Mouse (Mus musculus): ENCODE measurements around the gene Iqgap1. TPM values are rescaled to one million over a fixed set of nuclear protein-coding genes. Genes with fewer than 3 reads are reported as not detected.
"Not testable (repeated sequence)": the region's sequence is repeated elsewhere in the genome, so short reads cannot be mapped to it uniquely, and the experiment has no call there.

Gene Iqgap1
- polyA plus RNA-seq, 1 experiment: 62.3 TPM

- no peak overlapping the region for H3K27ac ChIP-seq (ENCODE audit: control insufficient read depth, insufficient read depth, low read depth, low read length, poor library complexity)
- peaks cover 10% of the 10 kb centered on the region for H3K4me1 ChIP-seq (ENCODE audit: control insufficient read depth, insufficient read depth, low read length)
- 32% methylated on average over 3 of the region's 3 CpGs for WGBS
- TF ChIP-seq POLR2A (IDR thresholded peaks at IDR 0.05; ENCODE audit: borderline replicate concordance, control insufficient read depth, low read depth, low read length): no peak
- TF ChIP-seq CTCF (IDR thresholded peaks at IDR 0.05; ENCODE audit: control insufficient read depth, insufficient read depth, low read length): no peak
- no peak overlapping the region for H3K4me3 ChIP-seq (replicated peaks; ENCODE audit: control insufficient read depth, low read depth, low read length)
Measured at GRCm38 (mm10) chr7:80766072-80766471, 59.7 kb downstream of the Iqgap1 start.

- WGBS: 84% methylated on average over 7 of the region's 7 CpGs
- Histone ChIP-seq H3K27ac (ENCODE audit: control insufficient read depth, insufficient read depth, low read depth, low read length, poor library complexity) (no peak overlapping the region), H3K4me3 (replicated peaks; ENCODE audit: control insufficient read depth, low read depth, low read length) (no peak overlapping the region), H3K4me1 (ENCODE audit: control insufficient read depth, insufficient read depth, low read length) (peaks cover 7% of the 10 kb centered on the region)
- TF ChIP-seq CTCF (IDR thresholded peaks at IDR 0.05; ENCODE audit: control insufficient read depth, insufficient read depth, low read length) (no peak), POLR2A (IDR thresholded peaks at IDR 0.05; ENCODE audit: borderline replicate concordance, control insufficient read depth, low read depth, low read length) (no peak)
Measured at GRCm38 (mm10) chr7:80763864-80764437, 61.8 kb downstream of the Iqgap1 start.

GRCm38 (mm10) chr7:80762297-80762696, 63.5 kb downstream of the Iqgap1 start:
- no peak for TF ChIP-seq POLR2A (IDR thresholded peaks at IDR 0.05; ENCODE audit: borderline replicate concordance, control insufficient read depth, low read depth, low read length)
- no peak for TF ChIP-seq CTCF (IDR thresholded peaks at IDR 0.05; ENCODE audit: control insufficient read depth, insufficient read depth, low read length)
- peaks cover 7% of the 10 kb centered on the region for H3K4me1 ChIP-seq (ENCODE audit: control insufficient read depth, insufficient read depth, low read length)
- WGBS: 90% methylated on average over 8 of the region's 8 CpGs
- no peak overlapping the region for H3K27ac ChIP-seq (ENCODE audit: control insufficient read depth, insufficient read depth, low read depth, low read length, poor library complexity)
- no peak overlapping the region for H3K4me3 ChIP-seq (replicated peaks; ENCODE audit: control insufficient read depth, low read depth, low read length)

- TF ChIP-seq CTCF (IDR thresholded peaks at IDR 0.05; ENCODE audit: control insufficient read depth, insufficient read depth, low read length) (no peak), POLR2A (IDR thresholded peaks at IDR 0.05; ENCODE audit: borderline replicate concordance, control insufficient read depth, low read depth, low read length) (no peak)
- Histone ChIP-seq H3K4me1 (ENCODE audit: control insufficient read depth, insufficient read depth, low read length) (peaks cover 6% of the 10 kb centered on the region), H3K4me3 (replicated peaks; ENCODE audit: control insufficient read depth, low read depth, low read length) (no peak overlapping the region), H3K27ac (ENCODE audit: control insufficient read depth, insufficient read depth, low read depth, low read length, poor library complexity) (peak overlapping the region; percentile 64)
- 21% methylated on average over 2 of the region's 2 CpGs for WGBS
Measured at GRCm38 (mm10) chr7:80754086-80754485, 71.7 kb downstream of the Iqgap1 start.

GRCm38 (mm10) chr7:80753613-80754012, 72.2 kb downstream of the Iqgap1 start:
- WGBS: 44% methylated on average over 2 of the region's 2 CpGs
- TF ChIP-seq POLR2A (IDR thresholded peaks at IDR 0.05; ENCODE audit: borderline replicate concordance, control insufficient read depth, low read depth, low read length) (no peak), CTCF (IDR thresholded peaks at IDR 0.05; ENCODE audit: control insufficient read depth, insufficient read depth, low read length) (no peak)
- Histone ChIP-seq H3K4me3 (replicated peaks; ENCODE audit: control insufficient read depth, low read depth, low read length) (no peak overlapping the region), H3K27ac (ENCODE audit: control insufficient read depth, insufficient read depth, low read depth, low read length, poor library complexity) (peak overlapping the region; percentile 64), H3K4me1 (ENCODE audit: control insufficient read depth, insufficient read depth, low read length) (peaks cover 6% of the 10 kb centered on the region)

GRCm38 (mm10) chr7:80749624-80750023, 76.2 kb downstream of the Iqgap1 start:
- no peak overlapping the region for H3K4me3 ChIP-seq (replicated peaks; ENCODE audit: control insufficient read depth, low read depth, low read length)
- 90% methylated on average over 6 of the region's 6 CpGs for WGBS
- peaks cover 5% of the 10 kb centered on the region for H3K4me1 ChIP-seq (ENCODE audit: control insufficient read depth, insufficient read depth, low read length)
- no peak for TF ChIP-seq CTCF (IDR thresholded peaks at IDR 0.05; ENCODE audit: control insufficient read depth, insufficient read depth, low read length)
- TF ChIP-seq POLR2A (IDR thresholded peaks at IDR 0.05; ENCODE audit: borderline replicate concordance, control insufficient read depth, low read depth, low read length): no peak
- H3K27ac ChIP-seq (ENCODE audit: control insufficient read depth, insufficient read depth, low read depth, low read length, poor library complexity): no peak overlapping the region

GRCm38 (mm10) chr7:80749109-80749508, 76.7 kb downstream of the Iqgap1 start:
- WGBS: 89% methylated on average over 10 of the region's 10 CpGs
- not testable (repeated sequence) for H3K4me3 ChIP-seq (replicated peaks; ENCODE audit: control insufficient read depth, low read depth, low read length); H3K27ac ChIP-seq (ENCODE audit: control insufficient read depth, insufficient read depth, low read depth, low read length, poor library complexity)

GRCm38 (mm10) chr7:80747371-80747770, 78.4 kb downstream of the Iqgap1 start:
- TF ChIP-seq POLR2A (IDR thresholded peaks at IDR 0.05; ENCODE audit: borderline replicate concordance, control insufficient read depth, low read depth, low read length): no peak
- no peak for TF ChIP-seq CTCF (IDR thresholded peaks at IDR 0.05; ENCODE audit: control insufficient read depth, insufficient read depth, low read length)
- Histone ChIP-seq H3K4me1 (ENCODE audit: control insufficient read depth, insufficient read depth, low read length) (no peaks in the 10 kb centered on the region), H3K27ac (ENCODE audit: control insufficient read depth, insufficient read depth, low read depth, low read length, poor library complexity) (no peak overlapping the region), H3K4me3 (replicated peaks; ENCODE audit: control insufficient read depth, low read depth, low read length) (no peak overlapping the region)
- 84% methylated on average over 7 of the region's 7 CpGs for WGBS

More at GRCm38 (mm10) chr7:80749109-80749508, 76.7 kb downstream of the Iqgap1 start:
- not testable (repeated sequence) for H3K4me1 ChIP-seq (ENCODE audit: control insufficient read depth, insufficient read depth, low read length)

- WGBS: 84% methylated on average over 5 of the region's 5 CpGs
- no peak overlapping the region for H3K27ac ChIP-seq (ENCODE audit: control insufficient read depth, insufficient read depth, low read depth, low read length, poor library complexity)
- no peaks in the 10 kb centered on the region for H3K4me1 ChIP-seq (ENCODE audit: control insufficient read depth, insufficient read depth, low read length)
- no peak for TF ChIP-seq CTCF (IDR thresholded peaks at IDR 0.05; ENCODE audit: control insufficient read depth, insufficient read depth, low read length)
- TF ChIP-seq POLR2A (IDR thresholded peaks at IDR 0.05; ENCODE audit: borderline replicate concordance, control insufficient read depth, low read depth, low read length): no peak
- H3K4me3 ChIP-seq (replicated peaks; ENCODE audit: control insufficient read depth, low read depth, low read length): no peak overlapping the region
Measured at GRCm38 (mm10) chr7:80746166-80746761, 79.5 kb downstream of the Iqgap1 start.

Data from bone marrow, adult 2 months (tissue).